Mouse (Mus musculus) lung, adult 2 months (tissue): Measurements from ENCODE around the gene Rreb1. TPM values are rescaled to one million over a fixed set of nuclear protein-coding genes. Genes with fewer than 3 reads are reported as not detected.

Experiments
- DNase-seq: peaks from one replicate; pipeline ENCODE4 v3.0.0; 2022
- H3K4me1 ChIP-seq: fragments of 200-500 bp; 2 replicates; pipeline ENCODE4 v1.6.1; 2011; ENCODE audit warnings: low read length; ENCODE audit not compliant: control insufficient read depth, insufficient read depth
- H3K4me3 ChIP-seq: fragments of 200-500 bp; replicated peaks from 2 replicates; pipeline ENCODE3; 2011; ENCODE audit warnings: low read depth, mild to moderate bottlenecking, control low read depth, low read length; ENCODE audit errors: extremely low read depth
- CTCF ChIP-seq: fragments of 200-500 bp; IDR thresholded peaks from 2 replicates; pipeline ENCODE4 v1.5.1; 2011; ENCODE audit warnings: mild to moderate bottlenecking, low read length, control low read depth; ENCODE audit not compliant: insufficient read depth
- POLR2A ChIP-seq: fragments of 200-500 bp; IDR thresholded peaks from 2 replicates; pipeline ENCODE4 v1.6.1; 2011; ENCODE audit warnings: low read depth, mild to moderate bottlenecking, control low read depth, low read length, borderline replicate concordance; ENCODE audit errors: extremely low read depth
- WGBS: fragments of 180-500 bp; shearing (Covaris S2); methylation state at CpG from one replicate; pipeline ENCODE4 v1.1.7; 2018; 5-methylcytosine and 5-hydroxymethylcytosine counted together
- polyA plus RNA-seq: library from polyadenylated mRNA; depleted of rRNA; stranded (reverse); fragments of >200 nt; gene quantifications from 2 replicates; pipeline ENCODE4 v1.2.3, GENCODE M21; 2012

Rreb1 gene
- polyA plus RNA-seq, 1 experiment, result 23.7 TPM

DNA sequence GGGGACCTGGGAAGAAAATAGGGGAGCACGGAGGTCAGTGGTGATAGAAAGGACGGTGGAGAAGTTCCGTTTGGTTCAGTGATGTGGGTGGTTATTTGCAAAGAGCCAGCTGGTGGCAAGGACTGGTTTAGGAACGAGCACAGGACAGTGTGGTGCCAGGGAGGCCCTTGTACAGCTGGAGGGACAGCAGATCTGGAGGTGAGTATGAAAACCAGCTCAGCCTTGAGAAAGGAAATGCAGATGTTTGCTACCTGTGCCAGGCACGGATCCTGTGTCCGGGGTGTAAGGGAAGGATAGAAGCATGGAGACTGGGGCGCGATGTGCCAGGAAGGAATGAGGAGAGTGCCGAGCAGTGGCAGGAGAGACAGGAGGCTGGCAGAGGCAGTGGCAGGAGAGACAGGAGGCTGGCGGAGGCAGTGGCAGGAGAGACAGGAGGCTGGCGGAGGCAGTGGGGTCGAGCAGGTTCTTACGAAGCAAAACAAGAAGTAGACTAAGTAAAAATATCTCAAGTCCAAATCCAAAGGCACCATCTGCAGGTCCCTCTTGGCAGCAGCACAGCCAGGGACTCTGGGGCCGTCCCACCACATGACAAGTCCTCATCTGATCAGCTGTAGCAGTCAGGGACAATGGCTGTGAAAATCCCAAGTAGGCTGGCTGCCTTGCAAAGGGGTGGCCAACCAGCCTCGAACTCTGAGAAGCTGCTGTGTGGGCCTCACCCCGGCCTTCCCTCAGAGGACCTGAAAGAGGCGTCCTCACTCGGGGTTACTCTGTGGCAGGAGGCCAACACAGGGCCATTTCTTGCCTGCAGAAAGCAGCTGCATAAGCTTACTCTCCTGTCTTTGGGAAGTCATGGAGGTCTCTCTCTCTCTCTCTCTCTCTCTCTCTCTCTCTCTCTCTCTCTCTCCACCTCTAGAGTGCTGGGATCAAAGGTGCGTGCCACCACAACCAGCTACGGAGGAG, 186.2 kb downstream of the Rreb1 start:
- Histone ChIP-seq H3K4me3 (no peak overlapping the region), H3K4me1 (peaks cover 3% of the 10 kb centered on the region; the same call in 1 of the 2 replicates)
- no peak for TF ChIP-seq POLR2A
- no peak for TF ChIP-seq CTCF
- WGBS, result 53% methylated on average over 20 of the region's 20 CpGs
- DNase-seq, result no peak

DNA sequence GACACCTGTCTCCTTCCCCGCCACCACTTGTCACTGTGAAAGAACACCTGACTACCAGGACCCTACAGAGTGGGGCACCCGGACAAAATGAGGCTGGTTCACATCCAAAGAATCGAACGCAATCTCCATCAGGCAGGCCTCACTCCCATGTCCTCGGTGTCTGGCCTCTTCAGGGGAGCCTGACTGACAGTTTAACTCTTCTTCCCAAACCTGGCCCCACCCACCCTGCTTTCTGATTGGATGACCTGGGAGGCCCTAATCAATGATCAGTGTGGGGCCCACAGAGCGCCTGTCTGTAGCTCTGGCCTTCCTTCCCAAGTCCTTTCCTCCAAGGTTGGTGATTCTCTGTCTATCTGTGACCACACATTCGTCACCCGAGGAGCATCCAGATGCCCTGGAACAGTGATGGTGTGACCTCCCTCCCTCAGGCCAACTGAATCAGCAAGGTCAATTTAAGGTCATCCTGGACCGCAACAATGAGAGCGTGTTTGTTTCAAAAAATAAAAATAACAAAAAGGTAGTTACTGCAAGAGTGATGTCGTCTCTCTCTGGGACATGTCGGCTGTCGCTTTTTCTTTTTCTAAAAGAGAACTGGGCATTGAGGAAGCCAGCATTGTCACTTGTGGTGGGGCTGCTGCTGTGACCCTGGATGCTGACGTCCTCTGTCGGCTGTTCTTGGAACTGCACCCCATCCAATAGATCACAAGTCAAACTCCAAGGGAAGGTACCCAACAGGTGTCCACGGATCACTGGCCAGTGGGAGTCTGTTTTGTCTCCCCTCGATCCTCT, 187.1 kb downstream of the Rreb1 start:
- WGBS, result 55% methylated on average over 17 of the region's 17 CpGs
- Histone ChIP-seq H3K4me3 (no peak overlapping the region), H3K4me1 (peaks cover 3% of the 10 kb centered on the region; the same call in 1 of the 2 replicates)
- TF ChIP-seq CTCF (peak; percentile 33), POLR2A (no peak)
- DNase-seq, result no peak

DNA sequence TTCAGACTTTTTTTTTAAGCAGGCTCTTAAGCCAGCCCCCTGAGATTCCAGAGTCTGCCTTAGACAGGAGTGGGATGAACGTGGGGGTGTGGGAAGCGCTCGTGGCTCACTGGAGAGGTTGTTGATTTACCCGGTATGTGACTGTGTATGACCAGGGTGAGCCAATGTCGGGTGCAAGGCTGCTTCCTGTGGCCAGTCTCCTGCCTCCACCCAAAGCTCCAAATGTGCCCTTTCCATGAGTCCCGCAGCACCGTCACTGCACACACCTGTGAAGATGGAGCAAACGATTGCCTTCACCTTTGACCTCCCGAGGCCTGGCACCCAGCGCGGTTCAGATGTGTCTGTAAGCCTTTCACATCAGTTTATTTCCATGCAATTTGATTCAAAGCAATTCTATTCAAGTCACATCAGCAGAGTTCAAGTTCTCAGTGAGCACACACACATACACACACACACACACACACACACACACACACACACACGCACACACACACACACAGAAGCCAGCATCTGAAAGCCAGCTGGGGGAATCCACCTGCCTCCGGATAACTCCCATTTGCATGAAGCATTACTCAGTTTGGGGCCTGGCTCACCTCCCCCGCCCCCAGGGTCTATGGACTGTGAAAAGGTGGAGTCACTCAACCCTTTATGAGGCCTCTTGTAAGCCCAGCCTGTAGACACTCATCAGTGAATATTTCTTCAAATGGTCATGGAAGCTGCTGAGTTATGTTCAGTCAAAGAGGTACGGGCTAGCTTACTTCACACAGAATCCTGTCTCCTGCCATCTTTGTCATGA, 188.3 kb downstream of the Rreb1 start:
- TF ChIP-seq POLR2A, result no peak
- TF ChIP-seq CTCF, result no peak
- Histone ChIP-seq H3K4me1 (peaks cover 6% of the 10 kb centered on the region), H3K4me3 (no peak overlapping the region)
- DNase-seq, result no peak
- WGBS, result 76% methylated on average over 15 of the region's 15 CpGs

DNA sequence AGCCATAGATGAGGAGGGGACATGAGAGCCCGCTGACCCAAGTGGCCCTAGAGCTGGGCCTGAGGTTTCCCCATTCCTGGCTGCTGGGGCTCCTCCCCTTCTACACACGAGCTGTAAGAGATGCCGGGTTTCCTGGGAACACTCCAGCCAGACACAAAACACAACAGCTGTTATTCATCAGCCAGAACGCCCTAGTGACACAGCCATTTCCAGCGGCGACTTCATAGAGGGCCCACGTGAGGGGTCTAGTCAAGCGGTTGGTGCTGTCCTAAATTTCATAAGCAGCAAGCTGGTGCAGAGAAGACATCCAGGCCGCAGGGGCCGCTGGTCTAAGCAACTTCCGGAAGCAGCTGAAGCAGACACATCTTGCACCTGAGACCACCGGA, 188.8 kb downstream of the Rreb1 start:
- peak; percentile 36 for DNase-seq
- Histone ChIP-seq H3K4me3 (no peak overlapping the region), H3K4me1 (peaks cover 6% of the 10 kb centered on the region)
- no peak for TF ChIP-seq POLR2A
- no peak for TF ChIP-seq CTCF
- WGBS, result 36% methylated on average over 12 of the region's 12 CpGs

DNA sequence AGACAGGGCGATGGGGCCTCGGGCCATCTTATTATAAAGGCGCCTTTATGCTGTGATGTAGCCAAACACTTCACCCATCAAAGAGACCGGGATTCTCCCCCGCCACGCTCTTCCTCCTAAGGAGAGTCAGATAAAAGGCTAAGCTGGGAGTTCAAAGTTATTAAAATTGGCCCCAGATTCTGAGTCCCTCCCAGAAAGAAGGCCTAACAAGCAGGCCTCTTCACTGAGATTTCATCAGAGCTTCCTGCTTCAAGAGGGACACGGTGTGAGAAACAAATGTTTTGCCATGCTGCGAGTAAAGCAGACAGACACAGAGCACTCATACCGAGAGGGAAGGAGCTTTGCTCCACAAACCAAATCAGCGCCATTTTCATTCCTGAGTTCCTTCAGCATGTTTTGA, 189.4 kb downstream of the Rreb1 start:
- no peak overlapping the region for H3K4me3 ChIP-seq
- no peak for TF ChIP-seq CTCF
- no peak for TF ChIP-seq POLR2A
- H3K4me1 ChIP-seq, result peaks cover 6% of the 10 kb centered on the region
- WGBS, result 54% methylated on average over 10 of the region's 10 CpGs
- no peak for DNase-seq

DNA sequence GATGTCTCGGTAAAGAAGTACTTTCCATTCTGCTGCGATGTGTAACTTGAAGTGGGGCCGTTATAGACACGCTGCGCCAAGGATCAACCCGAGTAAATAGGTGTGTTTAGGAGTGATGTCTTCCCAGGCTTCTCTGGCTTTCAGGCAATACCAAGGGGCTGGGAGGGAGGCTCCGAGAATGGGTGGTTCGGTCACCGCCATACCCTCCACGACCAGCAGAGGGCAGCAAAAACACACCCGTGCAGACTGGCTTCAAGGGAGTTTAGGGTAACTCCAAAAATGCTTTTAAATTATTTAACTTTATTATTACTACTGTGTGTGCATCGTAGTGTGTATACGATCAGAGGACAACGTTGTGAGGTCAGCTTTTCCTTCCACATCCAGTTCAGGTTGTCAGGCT, 191.1 kb downstream of the Rreb1 start:
- WGBS, result 7% methylated on average over 14 of the region's 14 CpGs
- TF ChIP-seq POLR2A, result no peak
- peak; percentile 94 for TF ChIP-seq CTCF
- Histone ChIP-seq H3K4me3 (no peak overlapping the region), H3K4me1 (peaks cover 4% of the 10 kb centered on the region; the same call in 1 of the 2 replicates)
- peak; percentile 90 for DNase-seq

DNA sequence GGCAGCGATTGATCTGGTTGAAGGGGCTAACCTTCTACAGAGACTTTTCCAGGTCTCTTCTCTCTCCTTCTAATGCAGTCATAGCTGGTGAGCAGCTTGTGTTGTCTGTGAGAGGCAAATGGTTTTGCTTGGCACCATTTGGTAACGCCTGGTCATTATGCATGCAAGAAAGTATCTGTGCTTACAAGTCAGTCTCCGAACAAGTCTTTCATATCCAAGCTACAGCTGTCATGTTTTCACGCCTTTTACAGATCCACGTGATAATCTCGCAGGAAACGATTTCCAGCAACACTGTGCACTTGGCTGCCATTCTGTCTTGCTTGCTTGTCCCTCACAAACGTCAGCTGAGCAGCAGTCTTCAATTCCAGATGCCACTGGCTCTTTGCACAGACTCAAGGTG, 191.8 kb downstream of the Rreb1 start:
- TF ChIP-seq CTCF (no peak), POLR2A (no peak)
- 60% methylated on average over 8 of the region's 8 CpGs for WGBS
- peaks cover 4% of the 10 kb centered on the region; the same call in 1 of the 2 replicates for H3K4me1 ChIP-seq
- DNase-seq, result no peak
- H3K4me3 ChIP-seq, result no peak overlapping the region

DNA sequence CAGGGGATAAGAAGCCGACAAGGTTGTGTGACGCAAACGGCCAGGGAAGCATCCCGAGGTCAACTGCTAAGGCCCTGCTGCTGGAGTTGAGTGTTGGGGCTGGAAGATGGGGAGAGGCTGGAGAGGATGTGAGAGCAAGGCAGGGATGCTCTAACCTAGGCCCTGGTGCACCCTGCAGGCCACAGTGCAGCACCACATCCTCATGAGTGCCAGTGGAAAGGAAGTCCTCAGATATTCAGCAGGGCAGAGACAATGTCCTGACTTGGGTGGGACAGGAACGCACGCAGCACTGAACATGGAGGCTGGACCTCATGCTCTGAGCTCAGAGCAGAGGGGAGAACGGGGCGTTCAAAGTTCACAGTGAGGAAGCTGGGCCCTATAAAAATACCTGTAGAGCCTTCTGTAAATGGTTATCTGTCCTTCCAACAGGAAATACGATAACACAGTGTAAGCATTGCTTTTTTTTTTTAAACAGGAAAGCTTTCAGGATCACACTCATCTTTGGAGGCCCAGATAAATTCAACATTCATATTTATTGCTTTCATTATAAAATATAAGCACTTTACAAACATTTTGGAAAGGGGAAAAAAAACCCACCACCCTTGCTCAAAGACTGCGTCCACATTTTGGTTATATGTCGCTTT, 192.8 kb downstream of the Rreb1 start:
- no peak overlapping the region for H3K4me3 ChIP-seq
- TF ChIP-seq POLR2A, result no peak
- TF ChIP-seq CTCF, result peak; percentile 59
- 54% methylated on average over 11 of the region's 11 CpGs for WGBS
- peaks cover 4% of the 10 kb centered on the region; the same call in 1 of the 2 replicates for H3K4me1 ChIP-seq
- DNase-seq, result no peak

DNA sequence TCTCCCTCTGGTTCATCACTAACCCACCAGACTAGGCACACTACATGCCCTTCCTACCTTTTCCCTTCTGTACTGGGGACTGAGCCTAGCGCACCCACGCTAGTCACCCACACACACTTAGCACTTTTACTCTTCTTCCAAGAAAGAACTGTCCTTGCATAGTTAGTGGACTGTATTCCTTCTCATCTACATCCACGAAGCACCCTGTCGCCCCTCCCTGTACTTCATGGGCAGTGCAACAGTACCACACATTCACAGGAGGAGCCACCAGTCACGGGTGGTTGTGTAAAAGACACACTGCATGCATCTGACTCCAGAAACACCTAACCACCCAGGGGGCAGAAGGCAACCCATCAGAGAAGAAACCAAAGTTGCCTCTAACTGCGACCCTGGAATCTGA, 195.8 kb downstream of the Rreb1 start:
- TF ChIP-seq POLR2A (no peak), CTCF (no peak)
- peaks cover 4% of the 10 kb centered on the region; the same call in 1 of the 2 replicates for H3K4me1 ChIP-seq
- no peak overlapping the region for H3K4me3 ChIP-seq
- no peak for DNase-seq
- 78% methylated on average over 6 of the region's 6 CpGs for WGBS
